9 mouse cellular contexts compared by ENCODE assay signal in genomic region chr1:152807619-152808391, GRCm38 (mm10). TPM values are rescaled to one million over a fixed set of nuclear protein-coding genes. Genes with fewer than 3 reads are reported as not detected.
A peak's percentile ranks its signal among the peaks of the same experiment; 100 is the strongest.
DNase-seq lines count a peak whose midpoint lies in the region; ATAC-seq and TF ChIP-seq lines count a peak whose summit lies in the region.
"Had no signal": no experiment of that assay in that cellular context is flagged by ENCODE, and none has a peak within 500 bp of the region (broad histone marks: within the 10 kb centered on the region; RNA-seq: fewer than 3 reads in every experiment).

No protein-coding gene starts in this region.

- H3K27me3 ChIP-seq in kidney, adult 2 months (replicated peaks; ENCODE audit: control insufficient read depth, insufficient read depth, low read length) = no peaks in the 10 kb centered on the region
- H3K27me3 ChIP-seq in MEL (ENCODE audit: control insufficient read depth in 1 of 2, insufficient read depth in 2 of 2, low read length in 2 of 2) = no peaks in the 10 kb centered on the region
- no peaks in the 10 kb centered on the region for H3K27me3 ChIP-seq in intestine, embryonic 15.5 days (replicated peaks)

- H3K4me3 ChIP-seq in kidney, adult 2 months (ENCODE audit: insufficient read depth, low read depth, low read length) = peak overlapping the region; percentile 8; the same call in 1 of the 2 replicates
- H3K4me3 ChIP-seq in MEL (ENCODE audit: control insufficient read depth in 1 of 2, insufficient read depth in 1 of 2, low read depth in 2 of 2, low read length in 2 of 2) = peak overlapping the region; percentile 70 to 90
- H3K4me3 ChIP-seq in intestine, embryonic 15.5 days (replicated peaks) = no peak overlapping the region; the same call in 1 of the 2 replicates

- H3K9ac ChIP-seq in MEL (ENCODE audit: control insufficient read depth, low read depth, low read length, poor library complexity, severe bottlenecking) = peak overlapping the region; percentile 90
- H3K9ac ChIP-seq in intestine, embryonic 15.5 days = no peak overlapping the region

- DNase-seq in kidney, adult 2 months = no peak
- no peak for DNase-seq in kidney, postnatal 4 days
- DNase-seq in MEL (ENCODE audit: low read depth, low spot score) = peak; percentile 85
- peak; percentile 30 for DNase-seq in skeletal muscle tissue, adult 2 months (ENCODE audit: low read depth, low spot score)
- no peak for DNase-seq in c-Kit-positive CD71-positive TER-119-positive erythroid progenitor cells, embryonic 14.5 days (ENCODE audit: low spot score)
- DNase-seq in layer of hippocampus, adult 18-20 months (ENCODE audit: low spot score in 2 of 2) = no peak
- DNase-seq in right cerebral cortex, postnatal 10 days (ENCODE audit: low spot score in 2 of 2) = no peak

- ATAC-seq in intestine, embryonic 15.5 days = peak; percentile 92

- no peak for TF ChIP-seq RAD21 in MEL (IDR thresholded peaks at IDR 0.05; ENCODE audit: low read depth, low read length)

- TF ChIP-seq CTCF in kidney, adult 2 months (conservative IDR thresholded peaks at IDR 0.05; ENCODE audit: insufficient read depth, insufficient read length, low read depth, low read length) = no peak
- no peak for TF ChIP-seq CTCF in MEL (IDR thresholded peaks at IDR 0.05 in 2 of 3, conservative IDR thresholded peaks at IDR 0.05 in 1 of 3; ENCODE audit: control insufficient read depth in 1 of 3, insufficient read depth in 1 of 3, low read depth in 2 of 3, low read length in 3 of 3, poor library complexity in 1 of 3, severe bottlenecking in 1 of 3)

- peaks cover 15% of the 10 kb centered on the region for H3K79me2 ChIP-seq in MEL (ENCODE audit: control insufficient read depth, insufficient read depth, low read length, poor library complexity)

- no peak; a peak in 1 of 4 replicates for TF ChIP-seq EP300 in MEL (IDR thresholded peaks at IDR 0.05; ENCODE audit: low read depth in 1 of 2, low read length in 2 of 2)

- H3K36me3 ChIP-seq in kidney, adult 2 months (ENCODE audit: control insufficient read depth, insufficient read depth, low read length) = no peaks in the 10 kb centered on the region
- peaks cover 4 to 22% of the 10 kb centered on the region in 2 experiments for H3K36me3 ChIP-seq in MEL (ENCODE audit: control insufficient read depth in 1 of 2, insufficient read depth in 2 of 2, low read length in 2 of 2)
- H3K36me3 ChIP-seq in intestine, embryonic 15.5 days = no peaks in the 10 kb centered on the region

- peak overlapping the region; percentile 41 for H3K4me2 ChIP-seq in intestine, embryonic 15.5 days (replicated peaks)

- no peaks in the 10 kb centered on the region for H3K9me3 ChIP-seq in MEL (replicated peaks; ENCODE audit: insufficient read depth, low read length)
- no peaks in the 10 kb centered on the region for H3K9me3 ChIP-seq in intestine, embryonic 15.5 days

- H3K27ac ChIP-seq in kidney, adult 2 months (ENCODE audit: insufficient read depth, low read depth, low read length) = no peak overlapping the region; the same call in 1 of the 2 replicates
- peak overlapping the region; percentile 63 for H3K27ac ChIP-seq in MEL (ENCODE audit: control insufficient read depth, low read depth, low read length)
- H3K27ac ChIP-seq in intestine, embryonic 15.5 days = peak overlapping the region; percentile 87

- 65% methylated on average over 18 of the region's 18 CpGs for WGBS in kidney, adult 2 months
- 54% methylated on average over 18 of the region's 18 CpGs for WGBS in intestine, embryonic 15.5 days

- no peaks in the 10 kb centered on the region for H3K4me1 ChIP-seq in kidney, adult 2 months (ENCODE audit: control insufficient read depth, insufficient read depth, low read length)
- peaks cover 9 to 35% of the 10 kb centered on the region in 2 experiments for H3K4me1 ChIP-seq in MEL (ENCODE audit: control insufficient read depth in 1 of 2, insufficient read depth in 2 of 2, low read length in 2 of 2)
- H3K4me1 ChIP-seq in intestine, embryonic 15.5 days (replicated peaks) = peaks cover 12% of the 10 kb centered on the region

- TF ChIP-seq POLR2A in kidney, adult 2 months (IDR thresholded peaks at IDR 0.05; ENCODE audit: low read depth, low read length) = no peak
- TF ChIP-seq POLR2A in MEL (IDR thresholded peaks at IDR 0.05; ENCODE audit: control insufficient read depth in 1 of 2, insufficient read depth in 1 of 2, low read depth in 1 of 2, low read length in 2 of 2, poor library complexity in 1 of 2) = peak in 1 of 2 experiments; percentile 67; a peak in 2 of 4 replicates

TF ChIP-seq in MEL, 35 proteins besides CTCF, POLR2A, EP300 and RAD21:
- TF ChIP-seq TBP (IDR thresholded peaks at IDR 0.05; ENCODE audit: low read depth, low read length) (peak; percentile 43; the same call in 1 of the 2 replicates), SIN3A (IDR thresholded peaks at IDR 0.05; ENCODE audit: low read length) (peak; percentile 46), NELFE (IDR thresholded peaks at IDR 0.05; ENCODE audit: low read depth, low read length) (peak; percentile 32), MXI1 (IDR thresholded peaks at IDR 0.05; ENCODE audit: low read depth, low read length) (no peak), ELF1 (IDR thresholded peaks at IDR 0.05; ENCODE audit: low read depth, low read length) (peak; percentile 40), HCFC1 (IDR thresholded peaks at IDR 0.05; ENCODE audit: low read depth, low read length) (peak; percentile 59), UBTF (IDR thresholded peaks at IDR 0.05; ENCODE audit: borderline replicate concordance, insufficient read depth, low read depth, low read length) (no peak), POLR2AphosphoS2 (IDR thresholded peaks at IDR 0.05; ENCODE audit: low read length) (no peak), ZMIZ1 (IDR thresholded peaks at IDR 0.05; ENCODE audit: low read depth, low read length) (peak; percentile 26; the same call in 1 of the 2 replicates)

RNA-seq across cellular contexts. Expression of gene Ncf2, which starts 7.8 kb away (rescaled TPM):
- polyA plus RNA-seq in kidney, adult 2 months (2012; rRNA removed) = 2.6 and 4.2 TPM in 2 replicates
- total RNA-seq in MEL (2012; rRNA removed) = 35.0 and 41.8 TPM in 2 replicates
- 10 to 100 TPM in 1 of 2 experiments, not detected in 1; 49.2 TPM for polyA plus RNA-seq in MEL (2012; ENCODE audit: insufficient read depth in 1 of 2, insufficient read length in 2 of 2, low read depth in 1 of 2, low replicate concordance in 2 of 2, missing spikeins in 1 of 2)
- polyA plus RNA-seq in intestine, embryonic 15.5 days (2015; fragmentation: Nextera tagmentation; extraction: Ambion mirVana) = 8.3 and 8.8 TPM in 2 replicates
- total RNA-seq in layer of hippocampus, adult 18-20 months (2021) = 1 to 10 TPM; 2.7 to 3.4 TPM

RNA-seq across cellular contexts. Expression of gene Arpc5, which starts 41.5 kb away (rescaled TPM):
- polyA plus RNA-seq in kidney, adult 2 months (2012; rRNA removed) = 67.4 and 67.5 TPM in 2 replicates
- 117 and 119 TPM in 2 replicates for total RNA-seq in MEL (2012; rRNA removed)
- 100 to 1,000 TPM in 1 of 2 experiments, not detected in 1; 145 TPM for polyA plus RNA-seq in MEL (2012; ENCODE audit: insufficient read depth in 1 of 2, insufficient read length in 2 of 2, low read depth in 1 of 2, low replicate concordance in 2 of 2, missing spikeins in 1 of 2)
- 327 and 358 TPM in 2 replicates for polyA plus RNA-seq in intestine, embryonic 15.5 days (2015; fragmentation: Nextera tagmentation; extraction: Ambion mirVana)
- total RNA-seq in layer of hippocampus, adult 18-20 months (2021) = 100 to 1,000 TPM; 177 to 198 TPM

RNA-seq across cellular contexts. Expression of gene Rgl1, which starts 41.7 kb away (rescaled TPM):
- 68.4 and 73.2 TPM in 2 replicates for polyA plus RNA-seq in kidney, adult 2 months (2012; rRNA removed)
- total RNA-seq in MEL (2012; rRNA removed) = 0.12 and 0.36 TPM in 2 replicates
- polyA plus RNA-seq in MEL (2012; ENCODE audit: insufficient read depth in 1 of 2, insufficient read length in 2 of 2, low read depth in 1 of 2, low replicate concordance in 2 of 2, missing spikeins in 1 of 2) = under 1 TPM in 1 of 2 experiments, not detected in 1; 0.39 TPM
- polyA plus RNA-seq in intestine, embryonic 15.5 days (2015; fragmentation: Nextera tagmentation; extraction: Ambion mirVana) = 44.2 and 44.8 TPM in 2 replicates
- total RNA-seq in layer of hippocampus, adult 18-20 months (2021) = 100 to 1,000 TPM; 114 to 119 TPM

RNA-seq across cellular contexts. Expression of gene Apobec4, which starts 57.5 kb away (rescaled TPM):
- polyA plus RNA-seq in kidney, adult 2 months (2012; rRNA removed) = not detected in 2 replicates
- total RNA-seq in MEL (2012; rRNA removed) = not detected in 2 replicates
- polyA plus RNA-seq in MEL (2012; ENCODE audit: insufficient read depth in 1 of 2, insufficient read length in 2 of 2, low read depth in 1 of 2, low replicate concordance in 2 of 2, missing spikeins in 1 of 2) = not detected
- polyA plus RNA-seq in intestine, embryonic 15.5 days (2015; fragmentation: Nextera tagmentation; extraction: Ambion mirVana) = not detected in 2 replicates
- total RNA-seq in layer of hippocampus, adult 18-20 months (2021) = not detected
- total RNA-seq: left cerebral cortex, postnatal 36 days had no signal

Comparison
In these comparisons a context has a peak if more than half of its experiments do, and no peak if none do; other contexts are left out.
1. DNase-seq: peak in MEL (single experiment) and skeletal muscle tissue, adult 2 months (single experiment); none in kidney, adult 2 months (single experiment), kidney, postnatal 4 days (0 of 2), c-Kit-positive CD71-positive TER-119-positive erythroid progenitor cells, embryonic 14.5 days (single experiment), layer of hippocampus, adult 18-20 months (0 of 2) and right cerebral cortex, postnatal 10 days (0 of 2).
2. RNA of gene Rgl1, which starts 41.7 kb away (polyA plus RNA-seq): 68.4 to 73.2 TPM in kidney, adult 2 months and 44.2 to 44.8 TPM in intestine, embryonic 15.5 days; 0.39 TPM in MEL; every median in the first group is over 10 times any median in the second.